Mouse (Mus musculus): ENCODE data around the gene Grik4. TPM values are rescaled to one million over a fixed set of nuclear protein-coding genes. Genes with fewer than 3 reads are reported as not detected.

Grik4 gene
- polyA plus RNA-seq (2012; rRNA removed): 1.7 and 2.7 TPM in 2 replicates

DNA sequence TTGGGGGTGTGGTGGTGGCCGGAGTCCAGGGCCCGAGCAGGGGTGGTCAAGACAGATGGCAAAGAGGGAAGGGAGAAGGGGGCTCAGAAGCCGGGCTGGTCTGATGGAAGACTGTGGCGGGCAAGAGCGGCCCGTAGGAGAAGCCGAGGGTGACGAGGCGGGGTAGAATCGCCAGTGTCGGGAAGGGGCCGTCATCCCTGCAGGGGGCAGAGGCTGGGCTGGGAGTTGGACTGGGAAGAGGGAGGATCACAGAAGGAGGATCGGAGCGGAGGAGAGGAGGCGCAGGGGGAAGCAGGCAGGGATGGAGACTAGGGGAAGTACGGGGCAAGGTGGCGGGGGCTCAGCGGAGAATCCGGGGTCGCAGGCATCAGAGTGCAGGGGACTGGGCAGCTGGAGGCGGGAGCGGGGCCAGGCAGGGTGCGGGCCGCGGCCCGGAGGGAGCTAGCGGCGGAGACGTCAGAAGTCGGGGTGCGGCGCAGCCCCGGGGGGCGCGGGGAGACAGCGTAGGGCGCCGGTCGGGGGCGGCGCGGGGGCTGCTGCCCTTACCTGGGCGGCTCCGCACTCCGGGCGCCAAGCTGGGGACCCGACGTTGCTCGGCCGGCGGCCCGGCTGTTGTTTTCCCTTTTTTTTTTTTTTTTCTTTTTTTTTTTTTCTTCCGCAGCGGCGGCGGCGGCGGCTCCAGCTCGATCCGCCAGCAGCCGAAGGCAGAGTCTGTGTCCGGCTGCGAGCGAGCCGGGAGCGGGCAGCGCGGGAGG is at the start of gene Grik4:
Gene Grik4 (minus strand): TSS at position 713 of the 755 bp plus-strand sequence.

DNA sequence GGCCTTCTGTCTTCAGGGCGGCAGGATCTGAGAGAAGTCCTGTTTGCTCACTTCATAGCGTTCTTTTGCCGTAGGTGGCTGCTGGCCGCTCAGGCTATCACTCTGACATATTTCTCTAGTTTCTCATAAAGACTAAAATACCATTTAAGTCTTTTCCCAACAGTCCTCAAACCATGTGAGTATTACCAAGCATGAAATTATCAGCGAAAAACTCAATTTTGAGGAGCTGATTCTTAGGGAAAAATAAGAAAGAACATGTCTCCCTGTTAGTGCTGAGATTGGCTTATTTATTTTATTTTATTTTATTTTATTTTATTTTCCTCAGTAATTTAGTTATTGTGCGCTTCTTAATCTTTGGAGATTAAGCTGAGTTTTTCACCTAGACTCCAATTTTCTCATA is 436.6 kb downstream of the Grik4 start, which contains the start of gene Tbcel:
Gene Tbcel (minus strand): TSS at position 101 of the 400 bp plus-strand sequence.

Other genes starting within 250 kb of the Grik4 start
- gene Arhgef12, start 162.7 kb upstream of the Grik4 start, polyA plus RNA-seq (2012; rRNA removed): 21.0 and 27.2 TPM in 2 replicates
- 21.6 and 23.1 TPM in 2 replicates for gene Tmem136, start 172.1 kb upstream of the Grik4 start, polyA plus RNA-seq (2012; rRNA removed)